Mouse (Mus musculus) A20 (cell line): ENCODE data around the gene Ypel3.
A peak's percentile ranks its signal among the peaks of the same experiment; 100 is the strongest.

Experiments used
- DNase-seq: peaks from one replicate; pipeline ENCODE4 v3.0.0-alpha.2; 2011; ENCODE audit warnings: low read depth, low spot score

The Ypel3 gene

DNA sequence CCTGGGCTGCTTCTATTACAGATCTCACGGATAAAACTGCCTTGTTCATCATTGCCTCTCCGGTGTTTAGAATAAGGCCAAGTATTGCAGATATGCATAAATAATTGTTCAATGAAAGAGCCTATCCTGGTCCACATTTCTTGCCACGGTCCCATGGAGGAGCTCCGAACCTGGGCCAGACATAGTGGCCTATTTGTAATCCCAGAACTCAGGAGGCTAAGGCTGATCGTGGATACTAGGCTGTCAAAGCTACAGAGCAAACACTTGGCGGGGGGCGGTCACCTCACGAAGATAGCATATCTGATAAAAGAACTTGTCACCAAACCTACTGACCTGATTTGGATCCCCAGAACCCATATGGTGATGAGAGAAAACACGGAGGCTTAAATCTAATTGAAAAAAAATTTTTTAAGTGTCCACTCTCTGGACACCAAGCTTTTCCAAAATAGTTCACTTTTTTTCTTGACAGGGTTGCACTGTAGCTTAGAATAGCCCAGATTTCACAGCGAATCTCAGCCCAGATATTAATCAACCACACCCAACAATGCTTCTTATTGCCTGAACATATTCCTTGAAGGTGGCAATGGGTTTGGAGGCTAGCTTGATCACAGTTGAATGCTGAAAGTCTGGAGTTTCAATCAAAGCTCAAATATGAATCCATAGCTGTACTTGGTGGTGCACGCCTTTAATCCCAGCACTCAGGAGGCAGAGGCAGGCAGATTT is 16.1 kb downstream of the Ypel3 start:
- DNase-seq, result no peak

DNA sequence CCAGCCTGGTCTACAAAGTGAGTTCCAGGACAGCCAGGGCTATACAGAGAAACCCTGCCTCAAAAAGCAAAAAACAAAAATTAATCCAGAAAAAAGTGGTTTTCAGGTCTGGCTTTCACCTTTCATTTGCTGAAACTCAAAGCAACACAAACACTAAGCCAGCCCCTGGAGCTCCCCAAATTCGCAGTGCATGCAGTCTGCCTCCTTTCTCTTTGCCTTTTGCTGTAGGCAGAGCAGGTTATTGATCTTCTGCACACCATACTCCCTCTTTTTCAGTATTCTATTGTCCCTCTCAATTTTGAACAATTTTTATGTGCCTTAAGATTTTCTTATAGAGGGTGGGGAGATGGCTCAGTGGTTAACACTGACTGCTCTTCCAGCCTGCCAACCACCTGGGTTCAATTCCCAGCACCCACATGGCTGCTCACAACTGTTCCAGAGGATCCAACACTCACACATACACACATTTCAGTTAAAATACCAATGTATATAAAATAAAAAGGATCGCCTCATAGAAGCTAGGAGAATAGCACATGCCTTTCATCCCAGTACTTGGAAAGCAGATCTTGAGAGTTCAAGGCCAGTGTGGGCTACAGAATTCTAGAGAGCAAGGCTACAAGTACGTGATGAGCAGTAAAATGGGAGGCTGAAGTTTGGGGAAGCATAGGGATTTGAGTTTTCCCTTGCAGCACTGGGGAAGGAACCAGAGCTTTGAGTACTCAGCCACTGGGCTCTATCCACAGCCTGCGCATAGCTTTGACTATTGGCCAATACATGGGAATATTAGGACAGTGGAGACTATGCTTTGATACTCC is 16.9 kb downstream of the Ypel3 start:
- peak; percentile 53 for DNase-seq

DNA sequence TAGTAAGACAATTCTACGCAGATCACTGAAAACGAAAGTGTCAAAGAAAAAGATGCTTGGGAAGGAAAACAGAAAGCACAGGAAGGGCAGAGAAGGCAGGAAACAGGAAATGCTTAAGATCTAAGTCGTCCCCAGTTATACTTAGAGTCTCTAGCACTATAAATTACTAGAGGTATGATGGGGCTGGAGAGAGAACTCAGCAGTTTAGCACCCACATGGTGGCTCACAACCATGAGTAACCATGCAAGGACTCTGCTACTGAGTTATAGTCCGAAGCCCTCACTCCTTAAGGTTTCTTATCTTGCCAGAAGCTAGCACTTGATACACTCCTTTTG is 17.5 kb downstream of the Ypel3 start:
- DNase-seq, result peak; percentile 33

DNA sequence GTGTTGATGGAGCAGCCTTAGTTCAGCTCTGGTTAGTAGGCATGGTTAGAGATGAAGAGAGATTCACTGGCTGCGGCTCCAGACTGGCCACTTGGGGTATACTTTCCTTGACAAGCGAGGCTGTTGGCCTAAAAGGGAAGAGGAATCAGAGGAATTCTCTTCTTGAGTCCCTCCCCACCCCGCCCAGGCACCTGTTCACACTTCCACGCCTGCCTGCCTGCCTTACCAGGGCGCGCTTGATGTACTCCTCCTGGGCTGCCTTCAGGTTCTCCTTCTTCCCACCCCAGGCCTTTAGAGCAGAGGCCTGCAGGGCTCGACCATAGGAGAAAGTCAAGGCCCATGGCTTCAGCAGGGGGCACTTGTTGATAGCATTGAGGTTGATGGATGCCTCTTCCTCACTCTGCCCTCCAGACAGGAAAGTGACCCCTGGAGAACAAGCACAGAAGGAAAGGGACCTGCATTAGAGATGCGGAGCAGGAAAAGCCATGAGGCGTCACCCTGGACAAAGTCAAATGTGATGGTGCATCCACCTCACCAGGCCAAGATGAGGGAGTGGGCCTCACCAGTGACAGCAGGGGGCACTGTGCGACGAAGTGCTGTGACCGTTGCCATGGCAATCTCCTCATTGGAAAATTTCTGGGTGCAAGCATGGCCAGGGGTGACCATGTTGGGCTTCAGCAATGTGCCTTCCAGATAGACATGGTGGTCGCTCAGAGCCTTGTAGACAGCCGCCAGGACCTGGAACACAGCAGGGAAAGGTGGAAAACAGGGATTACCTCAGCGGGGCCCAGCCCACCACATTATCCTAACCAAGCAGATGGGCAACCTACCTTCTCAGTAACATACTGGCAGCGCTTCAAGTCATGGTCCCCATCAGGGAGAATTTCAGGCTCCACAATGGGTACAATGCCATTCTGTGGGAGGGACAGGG is 18.9 kb downstream of the Ypel3 start:
- no peak for DNase-seq

DNA sequence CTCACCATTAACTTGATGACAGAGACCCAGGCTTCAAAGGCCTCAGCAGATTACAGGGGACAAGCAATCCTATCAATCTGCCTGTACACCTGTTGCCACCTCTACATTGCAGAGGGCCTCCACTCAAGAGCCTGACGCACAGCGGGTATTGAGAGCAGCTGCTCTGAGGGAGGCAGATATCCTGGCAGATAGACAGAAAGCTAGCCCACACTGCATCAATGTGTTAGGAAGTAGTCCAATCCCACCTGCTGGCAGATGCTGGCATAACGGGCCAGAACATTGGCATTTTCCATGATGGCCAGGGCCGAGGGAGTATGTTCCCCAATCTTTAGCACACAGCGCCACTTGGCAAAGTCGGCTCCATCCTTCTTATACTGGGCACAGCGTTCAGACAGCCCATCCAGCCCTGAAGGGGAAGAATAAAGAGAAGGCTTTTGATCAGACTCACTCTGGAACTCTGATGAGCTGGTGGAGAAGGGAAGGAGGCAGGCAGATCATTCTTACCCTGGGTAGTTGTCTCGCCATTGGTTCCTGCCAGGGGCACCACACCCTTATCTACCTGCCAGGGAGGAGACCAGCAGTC is 19.7 kb downstream of the Ypel3 start:
- DNase-seq, result peak; percentile 32

DNA sequence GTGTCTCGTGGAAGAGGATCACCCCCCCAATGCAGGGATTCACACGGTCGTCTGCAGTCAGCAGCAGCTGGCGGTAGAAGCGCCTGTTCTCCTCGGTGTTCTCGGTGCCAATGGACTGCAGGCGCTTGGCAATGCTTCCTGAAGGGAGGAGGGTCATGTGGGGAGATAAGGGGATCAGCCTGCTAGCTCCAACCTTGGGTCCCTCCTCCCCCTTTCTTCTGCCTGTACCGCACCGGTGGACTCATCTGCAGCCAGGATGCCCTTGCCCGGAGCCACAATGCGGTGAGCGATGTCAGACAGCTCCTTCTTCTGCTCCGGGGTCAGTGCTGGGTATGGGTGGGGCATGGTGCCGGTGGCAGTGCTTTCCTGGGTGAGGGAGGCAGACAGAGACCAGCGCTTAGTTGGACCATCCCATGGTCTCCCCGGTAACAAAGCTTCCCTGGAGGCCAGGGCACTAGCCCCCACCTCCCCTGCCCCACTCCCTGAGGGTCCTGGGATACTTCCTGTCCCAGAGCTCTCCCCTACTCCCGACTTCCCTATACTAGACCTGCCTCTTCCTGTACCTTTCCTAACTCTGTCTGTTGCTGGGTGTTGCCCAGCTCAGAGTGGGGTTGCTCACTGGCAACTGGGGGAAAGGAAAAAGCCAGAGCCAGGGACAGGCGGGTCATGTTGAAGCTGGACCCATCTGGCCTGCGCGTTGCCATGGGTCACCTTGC is 20.8 kb downstream of the Ypel3 start, which contains the start of gene Fam57b:
Fam57b (plus strand) TSS at position 258 of the 716 bp plus-strand sequence.
- no peak for DNase-seq

DNA sequence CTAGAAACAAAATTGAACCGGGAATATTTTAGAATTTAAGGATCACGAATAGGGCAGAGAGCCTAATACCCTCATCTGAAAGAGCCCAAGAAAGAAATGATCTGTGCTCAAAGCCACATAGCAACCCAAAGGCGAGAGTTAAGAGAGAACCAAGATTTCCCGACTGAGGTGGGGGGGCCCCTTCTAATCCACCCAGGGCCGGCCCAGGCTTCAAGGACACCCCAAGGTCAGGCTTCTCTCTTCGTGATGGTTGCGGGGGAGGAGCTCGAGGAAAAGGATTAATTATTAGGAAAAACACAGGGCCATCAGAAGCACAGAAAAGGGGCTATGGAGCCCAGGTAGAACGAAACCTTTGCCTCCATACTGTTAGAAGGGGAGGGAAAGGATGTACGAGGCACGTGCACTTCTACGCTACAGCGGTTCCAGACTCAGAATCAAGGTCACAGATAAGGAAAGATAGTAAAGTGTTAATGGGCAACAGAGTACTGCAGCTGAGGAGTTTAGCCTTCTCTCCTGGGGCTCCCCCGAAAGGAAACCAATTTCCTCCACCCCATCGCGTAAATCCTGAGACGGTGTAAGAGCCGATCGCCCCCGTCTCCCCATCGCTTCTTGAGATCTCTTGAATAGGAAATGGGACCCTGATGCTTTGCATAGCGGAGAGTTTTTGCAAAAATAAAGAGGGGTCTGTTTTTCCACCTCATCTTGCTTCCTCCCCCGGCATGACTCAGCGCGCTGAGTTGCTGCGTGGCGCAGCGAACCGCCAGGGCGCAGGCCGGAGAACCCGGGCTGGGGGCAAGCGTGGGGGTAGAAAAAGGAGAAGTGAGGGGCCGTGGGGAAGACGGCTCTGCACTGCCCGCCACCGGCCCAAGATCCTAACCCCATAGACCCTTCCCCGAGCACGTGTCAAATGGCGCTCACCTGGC is 21.6 kb downstream of the Ypel3 start:
- DNase-seq, result no peak

DNA sequence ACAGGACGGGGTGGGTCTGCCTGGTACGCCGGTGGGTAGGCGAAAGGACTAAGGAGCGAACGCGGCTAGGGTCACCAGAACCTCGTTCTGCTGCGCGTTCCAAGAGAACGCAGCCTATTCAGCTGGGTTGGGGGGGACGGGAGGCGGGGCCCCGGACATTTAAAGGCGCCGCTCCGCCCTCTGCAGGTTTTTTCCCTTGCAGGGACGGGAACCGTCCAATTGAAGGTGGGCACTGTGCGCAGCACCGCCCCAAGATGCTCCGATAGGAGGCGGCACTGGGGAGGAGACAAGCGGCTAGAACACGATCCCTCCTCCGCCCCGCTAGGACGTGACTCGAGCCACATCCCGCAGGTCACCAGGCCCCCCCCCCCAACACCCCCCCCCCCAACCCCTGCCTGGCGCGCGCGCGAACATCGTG is 22.3 kb downstream of the Ypel3 start:
- DNase-seq, result peak; percentile 99

DNA sequence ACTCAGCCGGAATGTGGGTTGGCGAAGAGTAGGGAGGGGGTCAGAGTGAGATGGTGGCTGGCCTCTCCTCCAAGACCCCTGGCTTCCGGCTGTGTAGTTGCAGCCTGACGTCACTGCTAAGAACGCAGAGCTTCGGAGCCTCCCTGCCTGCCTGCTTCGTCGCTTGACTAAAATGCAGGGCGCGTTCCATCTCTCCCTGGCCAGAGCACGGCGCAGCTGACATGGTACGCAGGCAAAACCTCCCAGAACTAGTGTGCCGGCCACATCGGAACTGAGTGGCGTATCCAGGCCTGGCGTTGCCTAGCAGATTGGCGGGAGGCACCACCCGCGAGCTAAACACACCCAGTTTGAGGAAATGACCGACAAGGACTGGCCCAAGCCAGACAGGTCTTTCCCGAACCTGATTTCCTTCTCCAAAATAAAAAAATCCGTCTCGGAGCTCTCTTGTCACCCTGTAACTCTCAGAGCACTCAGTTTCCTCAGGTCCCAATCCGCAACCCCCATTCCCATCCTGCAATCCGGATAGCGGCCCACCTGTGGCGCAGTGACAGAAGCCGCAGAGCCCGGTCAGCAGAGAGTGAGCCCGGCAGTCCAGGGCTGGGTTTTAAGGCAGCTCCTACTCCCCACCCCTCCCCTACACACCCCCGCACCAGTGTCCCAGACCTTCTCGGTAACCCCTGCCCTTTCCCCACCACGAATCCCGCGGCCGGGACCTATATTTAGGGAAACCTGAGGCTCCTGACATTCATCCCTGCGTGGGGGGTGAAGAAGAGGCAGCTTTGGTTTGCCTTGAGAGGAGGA is 22.9 kb downstream of the Ypel3 start:
- no peak for DNase-seq

DNA sequence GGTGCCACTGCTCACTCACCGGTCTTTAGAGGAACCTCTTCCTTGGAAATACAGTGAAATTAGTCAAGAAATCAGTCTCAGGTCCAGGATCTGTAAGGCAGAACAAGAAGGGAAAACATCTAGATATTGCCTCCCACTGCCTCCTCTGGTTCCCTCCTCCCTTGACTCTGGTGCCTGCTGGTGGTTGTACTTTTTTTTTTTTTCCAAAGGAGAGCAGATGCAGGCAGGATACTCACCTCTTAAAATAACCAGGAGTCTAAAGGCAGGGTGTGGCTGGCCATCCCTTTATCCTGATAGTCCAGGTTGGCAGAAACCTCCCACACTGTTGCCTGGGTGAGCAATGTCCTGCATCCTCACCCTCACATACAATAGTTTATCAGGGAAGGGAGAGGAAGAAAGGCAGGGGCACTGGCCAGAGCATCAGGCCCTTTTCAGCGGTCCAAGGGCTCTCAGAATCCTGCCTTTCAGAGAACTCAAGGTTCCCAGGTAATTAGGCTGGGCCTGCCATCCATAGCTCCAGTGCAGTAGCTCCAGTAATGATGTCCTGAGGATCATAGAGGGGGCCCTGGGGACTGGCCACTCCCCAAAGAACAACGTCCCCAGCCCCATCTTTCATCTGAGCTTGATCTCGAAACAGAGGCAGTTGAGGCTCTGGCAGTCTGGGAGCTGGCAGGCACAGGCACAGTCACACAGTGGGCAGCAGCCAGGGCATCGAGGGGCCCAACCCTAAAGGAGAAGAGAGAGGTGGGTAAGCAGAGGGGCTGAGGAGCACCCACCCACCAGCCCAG is 23.7 kb downstream of the Ypel3 start:
- DNase-seq, result no peak

DNA sequence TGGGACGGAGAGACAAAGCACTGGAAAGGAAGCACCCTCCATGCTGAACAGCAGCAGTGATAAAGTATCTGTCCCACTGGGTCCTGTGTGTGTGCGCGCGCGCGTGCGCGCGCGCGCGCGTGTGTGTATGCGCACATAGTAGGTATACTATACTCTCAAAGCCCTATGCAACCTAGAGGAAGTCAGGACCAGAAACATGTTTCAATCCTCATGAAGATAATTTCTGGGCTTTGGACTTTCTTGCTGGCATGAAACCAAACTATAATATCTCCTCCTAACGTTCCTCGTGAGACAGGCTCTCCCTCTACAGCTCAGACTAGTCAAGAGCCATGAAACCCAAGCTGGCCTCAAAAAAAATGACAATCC is 24.3 kb downstream of the Ypel3 start:
- DNase-seq, result no peak

DNA sequence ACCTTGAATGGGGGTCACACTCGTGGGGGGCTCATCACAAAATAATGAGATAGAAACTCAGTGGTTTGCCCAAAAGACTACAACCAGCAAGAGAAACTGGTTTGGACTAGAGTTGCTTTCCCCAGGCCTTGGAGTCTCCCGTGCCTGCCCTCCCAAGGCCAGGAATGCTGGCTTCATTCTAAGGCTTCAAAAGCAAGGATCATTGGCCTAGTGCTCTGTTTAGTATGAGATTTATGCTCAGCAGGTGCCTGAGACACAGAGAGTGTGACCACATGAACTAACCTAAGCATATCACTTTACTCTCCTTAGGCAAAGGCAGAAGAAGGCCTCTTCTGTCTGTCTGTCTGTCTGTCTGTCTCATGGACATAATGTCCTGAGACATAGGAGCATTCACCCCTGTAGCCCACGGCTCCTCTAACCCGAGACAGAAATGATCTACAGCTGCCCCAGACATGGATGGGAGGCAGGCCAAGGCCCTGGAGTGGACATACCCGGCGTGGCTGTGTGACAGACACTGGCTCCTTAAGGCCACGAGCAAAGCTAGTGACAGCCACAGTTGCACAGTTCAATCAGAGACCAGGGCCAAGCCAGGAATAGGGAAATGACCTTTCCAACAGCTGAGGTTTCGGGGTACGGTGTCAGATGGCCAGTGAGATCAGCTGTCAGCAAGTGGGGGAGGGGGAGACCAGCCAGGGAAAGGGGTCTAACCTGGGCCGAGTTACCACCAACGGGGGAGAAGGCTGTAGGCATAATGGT is 25.6 kb downstream of the Ypel3 start:
- no peak for DNase-seq

DNA sequence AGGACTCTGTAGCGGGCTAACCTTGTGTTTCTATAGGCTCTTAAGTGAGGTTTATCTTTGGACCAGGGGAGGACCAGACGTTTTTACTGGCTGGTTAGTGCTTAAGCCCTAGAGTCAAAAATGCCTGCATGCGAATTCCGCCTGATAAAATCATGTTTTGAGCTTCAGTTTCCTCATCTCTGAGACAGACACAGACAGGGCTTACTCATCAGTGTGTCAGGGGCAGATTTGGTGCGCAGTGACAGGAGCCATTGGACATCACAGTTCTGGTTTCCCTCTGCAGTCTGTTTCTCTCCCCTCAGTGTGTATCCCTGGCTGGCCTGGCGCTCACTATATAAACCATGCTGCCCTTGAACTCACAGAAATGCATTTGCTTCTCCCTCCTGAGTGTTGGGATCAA is 26.4 kb downstream of the Ypel3 start:
- no peak for DNase-seq

DNA sequence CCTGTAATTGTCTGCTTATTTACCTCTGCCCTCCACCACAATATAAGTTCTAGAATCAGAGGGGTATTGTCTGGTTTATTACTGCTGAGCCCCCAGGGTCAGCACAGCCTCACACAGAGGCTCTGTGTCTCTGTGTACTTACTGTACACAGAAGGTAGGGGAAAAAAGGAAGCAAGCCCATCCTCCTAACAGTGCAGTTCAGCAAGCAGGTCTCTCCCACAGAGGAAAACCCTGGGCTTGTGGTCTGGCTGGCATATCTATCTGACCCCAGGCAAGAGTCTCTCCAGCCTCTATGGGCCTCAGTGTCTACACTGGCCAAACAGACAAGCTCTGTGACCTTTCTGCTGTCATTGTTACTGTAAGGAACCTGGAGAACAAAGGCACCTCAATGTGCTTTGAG is 27.0 kb downstream of the Ypel3 start:
- no peak for DNase-seq

DNA sequence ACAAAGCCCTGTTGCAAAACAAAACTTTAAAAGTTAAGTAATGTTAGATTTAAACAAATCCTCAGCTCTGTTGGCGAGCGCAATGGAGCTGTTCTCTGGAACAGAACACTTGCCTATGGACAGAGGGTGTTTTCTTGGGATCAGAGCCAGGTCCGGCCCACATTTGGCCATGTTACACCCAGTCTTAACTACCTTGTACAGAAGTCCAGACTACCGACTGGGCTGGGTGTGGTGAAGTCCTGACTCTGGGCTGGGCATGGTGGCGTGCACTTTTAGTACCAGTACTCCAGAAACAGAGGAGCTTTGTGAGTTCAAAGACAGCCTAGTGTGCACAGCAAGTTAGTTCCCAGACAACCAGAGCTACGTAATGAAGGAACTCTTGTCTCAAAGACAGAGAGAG is 30.2 kb downstream of the Ypel3 start:
- DNase-seq, result no peak

DNA sequence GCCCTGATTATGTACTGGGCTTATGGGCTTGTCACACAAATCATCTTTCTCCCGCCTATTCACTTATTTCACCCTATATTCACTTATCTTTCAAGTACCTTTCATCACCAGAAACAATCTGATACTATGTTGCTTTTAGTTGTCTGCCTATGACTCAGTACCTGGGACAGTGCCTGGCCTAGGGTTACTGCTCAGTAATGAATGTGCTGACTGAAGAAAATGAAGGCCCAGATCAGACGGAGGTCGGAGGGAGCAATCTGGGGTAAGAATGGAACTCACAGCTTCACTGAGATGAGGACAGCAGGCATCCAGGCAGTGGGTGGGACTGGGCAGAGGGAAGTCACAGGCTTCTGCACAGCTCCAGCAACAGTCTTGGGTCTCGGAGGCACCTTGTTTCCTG is 30.6 kb downstream of the Ypel3 start:
- no peak for DNase-seq

DNA sequence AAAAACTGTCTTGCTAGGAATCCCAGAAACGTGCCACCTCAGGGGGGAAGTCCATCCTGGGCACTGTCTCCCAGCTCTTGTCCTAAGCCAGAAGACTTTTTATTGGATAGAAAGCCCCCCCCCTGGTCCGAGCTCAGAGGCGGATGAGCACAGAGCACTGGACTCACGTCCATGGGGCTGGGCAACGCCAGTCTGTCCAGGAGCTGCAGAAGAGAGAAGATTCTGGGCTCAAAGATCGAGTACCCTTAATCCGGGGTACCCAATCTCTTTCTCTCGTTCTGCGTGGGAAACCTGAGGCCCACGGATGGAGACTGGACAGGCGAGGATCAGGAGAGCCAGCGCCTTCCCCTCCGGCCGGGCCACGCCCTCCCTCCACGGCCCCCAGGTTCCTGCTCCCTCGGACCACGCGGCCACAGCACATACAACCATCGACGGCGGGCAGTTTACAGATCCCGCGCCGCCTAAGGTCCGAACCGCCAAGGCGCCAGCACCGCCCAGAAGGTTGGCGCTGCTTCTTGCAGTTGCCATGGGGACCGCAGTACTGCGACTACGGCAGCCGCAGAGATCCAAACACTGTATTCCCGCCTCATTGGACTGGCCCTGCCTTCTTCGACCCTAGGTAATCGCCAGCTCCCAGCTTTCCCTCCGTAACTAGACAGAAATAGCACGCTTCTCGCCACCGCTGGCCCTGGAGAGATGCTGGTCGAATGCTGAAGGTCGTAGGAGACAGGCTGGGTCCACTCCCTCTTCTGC is 32.1 kb downstream of the Ypel3 start:
- no peak for DNase-seq
